Mouse (Mus musculus) ES-Bruce4 (cell line): ENCODE results near the gene Raet1d. TPM values are rescaled to one million over a fixed set of nuclear protein-coding genes. Genes with fewer than 3 reads are reported as not detected.

ENCODE experiments used
- polyA plus RNA-seq: library from polyadenylated mRNA; stranded (reverse); fragments of >200 nt; gene quantifications from 2 replicates; pipeline ENCODE4 v1.2.4, GENCODE M21; 2011; ENCODE audit warnings: low read depth; ENCODE audit not compliant: missing spikeins, insufficient read depth, insufficient read length

Raet1d gene
- polyA plus RNA-seq, 1 experiment, result 3.8 TPM

Other genes with a start within 250 kb of the Raet1d start
- gene E030030I06Rik, start 211.3 kb upstream of the Raet1d start, polyA plus RNA-seq, result 6.7 and 9.4 TPM in 2 replicates
- gene Raet1e, start 202.0 kb upstream of the Raet1d start, polyA plus RNA-seq, result 10.7 and 12.3 TPM in 2 replicates
- gene H60b, start 202.0 kb upstream of the Raet1d start, polyA plus RNA-seq, result not detected in 2 replicates